Mouse (Mus musculus): Measurements from ENCODE around the gene Pld1. TPM values are rescaled to one million over a fixed set of nuclear protein-coding genes. Genes with fewer than 3 reads are reported as not detected.

Pld1 gene
- polyA plus RNA-seq (2016; fragmentation: Nextera tagmentation; extraction: Ambion mirVana): 2.2 and 3.2 TPM in 2 replicates

DNA sequence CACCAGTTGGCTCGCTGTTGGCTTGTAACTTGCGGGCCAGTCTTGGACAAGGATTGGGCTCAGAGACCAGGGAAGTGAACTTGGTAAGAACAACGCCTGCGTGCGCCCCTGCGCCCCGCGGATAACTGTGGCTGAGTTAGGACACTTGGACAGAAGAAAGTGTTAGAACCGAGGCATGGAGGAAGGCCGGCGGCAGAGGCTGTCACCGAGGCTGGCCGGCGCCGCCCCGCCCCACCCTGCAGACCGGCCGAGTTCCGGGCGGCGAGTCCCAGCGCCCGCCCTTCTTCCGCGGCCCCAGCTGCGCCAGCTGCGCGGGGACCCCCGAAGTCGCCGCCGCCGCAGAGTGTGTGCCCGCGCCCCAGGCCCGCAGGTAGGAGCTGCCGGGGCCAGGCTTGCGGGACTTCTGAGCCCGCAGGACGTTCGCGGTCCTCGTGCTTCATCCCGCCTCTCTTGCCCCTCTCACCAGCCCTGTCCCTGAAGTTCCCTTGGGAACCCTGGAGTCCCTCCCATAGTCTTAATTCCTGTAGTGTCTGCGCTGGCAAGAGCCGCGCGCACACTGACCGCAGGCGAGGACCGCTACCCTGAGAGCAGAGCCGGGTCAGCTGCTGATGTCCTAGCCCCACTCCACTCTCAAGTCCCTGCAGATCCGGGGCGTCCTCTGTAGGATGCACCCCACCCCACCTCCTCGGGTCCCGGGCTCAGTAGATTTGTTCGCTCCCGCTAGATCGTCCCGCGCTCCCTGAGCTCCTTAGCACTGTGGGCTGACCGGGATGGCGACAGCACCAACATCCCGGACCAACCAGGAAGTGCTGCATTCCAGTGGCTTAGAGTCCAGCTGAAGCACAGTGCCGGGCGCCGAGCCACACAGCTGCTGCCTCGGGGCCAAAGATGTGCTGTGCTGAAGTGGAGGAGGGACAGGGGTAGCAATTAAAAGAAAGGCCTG is at the start of gene Pld1:
Gene Pld1 (plus strand): TSS at position 315 of the 943 bp plus-strand sequence.
- peaks cover 20% of the 10 kb centered on the region for H3K4me1 ChIP-seq
- peak; percentile 74 for DNase-seq (ENCODE audit: low spot score)
- H3K4me3 ChIP-seq: peak within 1 kb of the TSS; percentile 78
- WGBS: under 1% methylated on average over 58 of the region's 68 CpGs
- peaks cover 33% of the 10 kb centered on the region for H3K27me3 ChIP-seq (ENCODE audit: low read depth, poor library complexity, severe bottlenecking)
- H3K9me3 ChIP-seq (replicated peaks): no peaks in the 10 kb centered on the region
- H3K27ac ChIP-seq (replicated peaks): peak within 1 kb of the TSS; percentile 85
- H3K36me3 ChIP-seq: no peaks in the 10 kb centered on the region

- Histone ChIP-seq H3K27me3 (ENCODE audit: low read depth, poor library complexity, severe bottlenecking) (no peaks in the 10 kb centered on the region), H3K27ac (replicated peaks) (no peak within 1 kb of the TSS), H3K4me3 (no peak within 1 kb of the TSS), H3K4me1 (no peaks in the 10 kb centered on the region), H3K9me3 (replicated peaks) (no peaks in the 10 kb centered on the region), H3K36me3 (no peaks in the 10 kb centered on the region)
- no peak for DNase-seq (ENCODE audit: low spot score)
- WGBS: 83% methylated on average over 8 of the region's 8 CpGs
Observed at GRCm38 (mm10) chr3:27896318-27896892, 42.1 kb upstream of the Pld1 start, which contains the start of gene Tmem212. Gene Tmem212, minus strand, starts transcription at chr3:27896368.

DNA sequence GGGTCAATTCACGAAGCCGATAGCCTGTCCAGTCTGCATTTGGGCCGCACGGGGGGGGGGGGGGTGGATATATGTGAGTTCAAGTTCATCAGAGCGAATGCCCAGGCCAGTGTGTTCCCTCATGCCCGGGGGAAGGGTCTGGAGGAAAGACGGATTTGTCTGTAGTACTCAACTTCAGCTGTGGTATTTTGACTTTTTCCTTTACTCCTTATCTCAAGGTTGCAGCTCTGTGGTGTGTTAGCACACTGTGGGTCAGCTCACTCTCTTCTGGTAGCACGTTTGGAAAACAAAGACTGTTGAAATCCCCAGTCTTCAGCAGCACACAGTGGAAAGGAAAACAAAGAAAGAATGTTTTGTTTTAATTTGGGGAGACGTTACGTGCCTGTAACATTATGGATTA is 40.3 kb upstream of the Pld1 start:
- no peaks in the 10 kb centered on the region for H3K27me3 ChIP-seq (ENCODE audit: low read depth, poor library complexity, severe bottlenecking)
- WGBS: 76% methylated on average over 10 of the region's 10 CpGs
- no peak for DNase-seq (ENCODE audit: low spot score)
- no peaks in the 10 kb centered on the region for H3K9me3 ChIP-seq (replicated peaks)
- no peak overlapping the region for H3K27ac ChIP-seq (replicated peaks)
- no peak overlapping the region for H3K4me3 ChIP-seq
- no peaks in the 10 kb centered on the region for H3K36me3 ChIP-seq
- H3K4me1 ChIP-seq: no peaks in the 10 kb centered on the region

GRCm38 (mm10) chr3:27899012-27899726 is 39.3 kb upstream of the Pld1 start:
- no peak overlapping the region for H3K27ac ChIP-seq (replicated peaks)
- H3K27me3 ChIP-seq (ENCODE audit: low read depth, poor library complexity, severe bottlenecking): no peaks in the 10 kb centered on the region
- no peaks in the 10 kb centered on the region for H3K36me3 ChIP-seq
- no peaks in the 10 kb centered on the region for H3K4me1 ChIP-seq
- no peak for DNase-seq (ENCODE audit: low spot score)
- no peaks in the 10 kb centered on the region for H3K9me3 ChIP-seq (replicated peaks)
- 85% methylated on average over 13 of the region's 13 CpGs for WGBS
- no peak overlapping the region for H3K4me3 ChIP-seq

DNA sequence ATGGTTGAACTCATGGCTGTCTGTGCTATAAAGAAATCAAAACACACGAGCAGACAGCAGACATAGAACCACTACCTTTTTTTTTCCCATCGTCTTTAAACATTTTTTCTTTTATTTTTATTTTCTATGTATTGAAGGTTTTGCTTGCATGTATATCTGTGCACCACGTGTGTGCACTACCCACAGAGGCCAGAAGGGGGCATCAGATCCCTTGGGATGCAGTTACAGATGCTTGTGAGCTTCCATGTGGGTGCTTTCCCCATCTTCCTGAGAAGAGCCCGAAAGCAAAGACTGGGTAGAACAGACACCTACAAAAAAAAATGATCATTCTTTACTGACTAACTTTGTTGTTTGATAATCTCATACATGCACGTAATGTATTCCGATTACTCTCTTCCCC is 36.6 kb upstream of the Pld1 start:
- WGBS: 90% methylated on average over 6 of the region's 6 CpGs
- Histone ChIP-seq H3K4me1 (no peaks in the 10 kb centered on the region), H3K27ac (replicated peaks) (no peak overlapping the region), H3K9me3 (replicated peaks) (no peaks in the 10 kb centered on the region), H3K4me3 (no peak overlapping the region), H3K36me3 (no peaks in the 10 kb centered on the region), H3K27me3 (ENCODE audit: low read depth, poor library complexity, severe bottlenecking) (no peaks in the 10 kb centered on the region)
- DNase-seq (ENCODE audit: low spot score): no peak

- Histone ChIP-seq H3K36me3 (no peaks in the 10 kb centered on the region), H3K9me3 (replicated peaks) (no peaks in the 10 kb centered on the region), H3K27ac (replicated peaks) (no peak overlapping the region), H3K27me3 (ENCODE audit: low read depth, poor library complexity, severe bottlenecking) (no peaks in the 10 kb centered on the region), H3K4me1 (no peaks in the 10 kb centered on the region), H3K4me3 (no peak overlapping the region)
- no peak for DNase-seq (ENCODE audit: low spot score)
- 66% methylated on average over 13 of the region's 13 CpGs for WGBS
Observed at GRCm38 (mm10) chr3:27904659-27905330, 33.7 kb upstream of the Pld1 start.

- no peak overlapping the region for H3K4me3 ChIP-seq
- 82% methylated on average over 7 of the region's 7 CpGs for WGBS
Observed at GRCm38 (mm10) chr3:27906647-27907209, 31.8 kb upstream of the Pld1 start.

GRCm38 (mm10) chr3:27907301-27907700 is 31.2 kb upstream of the Pld1 start:
- no peaks in the 10 kb centered on the region for H3K27me3 ChIP-seq (ENCODE audit: low read depth, poor library complexity, severe bottlenecking)
- no peak for DNase-seq (ENCODE audit: low spot score)
- H3K9me3 ChIP-seq (replicated peaks): no peaks in the 10 kb centered on the region; the same call in 1 of the 2 replicates
- no peaks in the 10 kb centered on the region for H3K4me1 ChIP-seq
- no peak overlapping the region for H3K27ac ChIP-seq (replicated peaks)
- H3K36me3 ChIP-seq: no peaks in the 10 kb centered on the region
- H3K4me3 ChIP-seq: no peak overlapping the region
- WGBS: 91% methylated on average over 2 of the region's 2 CpGs

More at GRCm38 (mm10) chr3:27906647-27907209, 31.8 kb upstream of the Pld1 start:
- no peaks in the 10 kb centered on the region; the same call in 1 of the 2 replicates for H3K9me3 ChIP-seq (replicated peaks)
- no peaks in the 10 kb centered on the region for H3K27me3 ChIP-seq (ENCODE audit: low read depth, poor library complexity, severe bottlenecking)
- no peak overlapping the region for H3K27ac ChIP-seq (replicated peaks)
- no peaks in the 10 kb centered on the region for H3K36me3 ChIP-seq
- no peak for DNase-seq (ENCODE audit: low spot score)
- no peaks in the 10 kb centered on the region for H3K4me1 ChIP-seq

DNA sequence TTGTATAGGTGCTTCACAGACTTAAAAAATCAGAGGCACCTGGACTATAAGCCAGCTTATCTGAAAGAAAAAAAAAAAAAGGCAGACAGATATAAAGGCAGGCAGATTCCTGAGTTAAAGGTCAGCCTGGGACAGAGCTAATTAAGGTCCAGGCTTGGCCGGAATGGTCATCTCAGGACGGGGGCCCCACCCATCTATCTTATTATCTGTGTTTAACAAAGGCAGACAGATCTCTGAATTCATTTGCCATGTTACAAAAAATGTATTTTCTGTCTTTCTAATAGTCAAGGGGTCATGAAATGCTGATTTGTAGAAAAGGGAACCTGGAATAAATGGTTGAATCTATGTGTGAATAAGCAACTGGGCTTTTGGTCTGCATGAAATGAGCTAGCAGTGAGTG is 30.2 kb upstream of the Pld1 start:
- Histone ChIP-seq H3K27ac (replicated peaks) (no peak overlapping the region), H3K4me1 (no peaks in the 10 kb centered on the region), H3K27me3 (ENCODE audit: low read depth, poor library complexity, severe bottlenecking) (no peaks in the 10 kb centered on the region), H3K36me3 (no peaks in the 10 kb centered on the region), H3K9me3 (replicated peaks) (no peaks in the 10 kb centered on the region; the same call in 1 of the 2 replicates), H3K4me3 (no peak overlapping the region)
- no peak for DNase-seq (ENCODE audit: low spot score)
- 91% methylated on average over 2 of the region's 2 CpGs for WGBS

- Histone ChIP-seq H3K36me3 (no peaks in the 10 kb centered on the region), H3K27me3 (ENCODE audit: low read depth, poor library complexity, severe bottlenecking) (no peaks in the 10 kb centered on the region), H3K9me3 (replicated peaks) (no peaks in the 10 kb centered on the region; the same call in 1 of the 2 replicates), H3K4me3 (no peak overlapping the region), H3K4me1 (no peaks in the 10 kb centered on the region), H3K27ac (replicated peaks) (no peak overlapping the region)
- no peak for DNase-seq (ENCODE audit: low spot score)
- 96% methylated on average over 3 of the region's 3 CpGs for WGBS
Observed at GRCm38 (mm10) chr3:27909016-27909415, 29.5 kb upstream of the Pld1 start.

DNA sequence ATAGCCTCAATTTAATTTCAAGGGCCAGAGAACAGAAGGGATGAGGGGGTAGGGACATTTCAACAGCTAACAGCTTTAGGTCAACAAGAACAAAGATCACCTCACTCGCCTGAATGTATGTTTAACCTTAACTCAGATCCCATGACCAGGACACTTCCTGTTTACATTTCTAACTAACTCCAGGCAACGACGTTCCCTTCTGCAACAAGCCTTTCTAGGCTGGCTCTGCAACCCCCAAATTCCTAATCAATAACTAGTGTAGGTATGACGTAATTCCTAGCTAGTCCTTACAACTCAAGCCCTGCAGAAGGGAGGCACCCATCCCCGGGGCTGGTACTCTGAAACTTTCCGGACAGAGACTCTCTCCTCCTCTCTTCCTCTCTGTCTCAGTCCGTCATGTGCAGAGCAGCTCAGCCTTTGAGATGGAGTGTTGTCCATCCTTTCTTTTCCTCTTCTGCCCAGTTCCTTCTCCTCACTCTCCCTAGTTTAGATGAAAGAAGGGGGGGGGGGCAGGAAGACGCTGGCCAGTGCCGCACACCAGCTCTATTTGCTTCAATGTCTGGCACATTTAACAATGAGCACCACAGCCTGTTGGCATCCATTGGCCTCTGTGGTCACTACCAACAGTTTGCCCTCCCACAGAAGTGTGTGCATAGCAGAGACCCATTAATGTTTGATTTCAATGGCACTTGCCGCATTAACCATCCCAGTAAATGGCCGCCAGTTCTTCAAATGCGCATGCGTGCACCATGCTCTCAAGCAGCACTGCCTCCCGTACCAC is 19.6 kb upstream of the Pld1 start:
- Histone ChIP-seq H3K9me3 (replicated peaks) (peaks cover 5% of the 10 kb centered on the region; the same call in 1 of the 2 replicates), H3K4me3 (no peak overlapping the region), H3K27ac (replicated peaks) (no peak overlapping the region), H3K36me3 (no peaks in the 10 kb centered on the region), H3K27me3 (ENCODE audit: low read depth, poor library complexity, severe bottlenecking) (no peaks in the 10 kb centered on the region), H3K4me1 (no peaks in the 10 kb centered on the region)
- DNase-seq (ENCODE audit: low spot score): no peak
- WGBS: 88% methylated on average over 14 of the region's 14 CpGs

Data from midbrain, embryonic 10.5 days (tissue).